Mouse (Mus musculus) hindbrain, embryonic 11.5 days (tissue): Measurements from ENCODE around the gene Klkb1. TPM values are rescaled to one million over a fixed set of nuclear protein-coding genes. Genes with fewer than 3 reads are reported as not detected.

Experiments
- ATAC-seq: fragments of 200-750 bp; cut with Nextera tagmentation; 2 replicates; pipeline ENCODE4 v1.8.0; 2017; ENCODE audit warnings: mild to moderate bottlenecking, moderate TSS enrichment, moderate library complexity; ENCODE audit not compliant: low FRiP score
- DNase-seq: peaks from one replicate; pipeline ENCODE4 v3.0.0-alpha.2; 2015; ENCODE audit warnings: low spot score
- H3K27ac ChIP-seq: fragments of 300-500 bp; sonication (generic); 2 replicates; pipeline ENCODE4 v1.5.1; 2014; ENCODE audit warnings: mild to moderate bottlenecking, low read depth, low read length
- H3K27me3 ChIP-seq: fragments of 300-500 bp; sonication (generic); 2 replicates; pipeline ENCODE4 v1.6.1; 2014; ENCODE audit warnings: mild to moderate bottlenecking, low read length, moderate library complexity, mixed read lengths; ENCODE audit not compliant: control insufficient read depth, insufficient read depth
- H3K36me3 ChIP-seq: fragments of 300-500 bp; sonication (generic); 2 replicates; pipeline ENCODE4 v1.6.1; 2014; ENCODE audit warnings: mild to moderate bottlenecking, low read length, moderate library complexity, mixed read lengths; ENCODE audit not compliant: control insufficient read depth, insufficient read depth
- H3K4me1 ChIP-seq: fragments of 300-500 bp; sonication (generic); replicated peaks from 2 replicates; pipeline ENCODE4 v1.6.1; 2014; ENCODE audit warnings: low read length, mixed read lengths; ENCODE audit not compliant: control insufficient read depth, insufficient read depth
- H3K4me2 ChIP-seq: fragments of 300-500 bp; sonication (generic); replicated peaks from 2 replicates; pipeline ENCODE4 v1.6.1; 2014; ENCODE audit warnings: mild to moderate bottlenecking, low read depth, low read length
- H3K4me3 ChIP-seq: fragments of 300-500 bp; sonication (generic); 2 replicates; pipeline ENCODE4 v1.5.1; 2014; ENCODE audit warnings: low read depth, low read length
- H3K9ac ChIP-seq: fragments of 300-500 bp; sonication (generic); 2 replicates; pipeline ENCODE4 v1.6.1; 2014; ENCODE audit warnings: low read depth, low read length
- H3K9me3 ChIP-seq: fragments of 300-500 bp; sonication (generic); 2 replicates; pipeline ENCODE4 v1.6.1; 2016; ENCODE audit warnings: low read length; ENCODE audit not compliant: control insufficient read depth
- WGBS: fragments of 180-500 bp; shearing (Covaris S2); extraction: QIAGEN DNeasy Blood & Tissue Kit; methylation state at CpG from one replicate; pipeline ENCODE4 v1.1.7; 2014; 5-methylcytosine and 5-hydroxymethylcytosine counted together
- polyA plus RNA-seq: library from polyadenylated mRNA; unstranded; fragments of >200 nt; fragmentation: Nextera tagmentation; extraction: Ambion mirVana; gene quantifications from 2 replicates; pipeline ENCODE4 v1.2.1, GENCODE M21; 2014

The Klkb1 gene
- polyA plus RNA-seq, 1 experiment from 2014 or later, result not detected

DNA sequence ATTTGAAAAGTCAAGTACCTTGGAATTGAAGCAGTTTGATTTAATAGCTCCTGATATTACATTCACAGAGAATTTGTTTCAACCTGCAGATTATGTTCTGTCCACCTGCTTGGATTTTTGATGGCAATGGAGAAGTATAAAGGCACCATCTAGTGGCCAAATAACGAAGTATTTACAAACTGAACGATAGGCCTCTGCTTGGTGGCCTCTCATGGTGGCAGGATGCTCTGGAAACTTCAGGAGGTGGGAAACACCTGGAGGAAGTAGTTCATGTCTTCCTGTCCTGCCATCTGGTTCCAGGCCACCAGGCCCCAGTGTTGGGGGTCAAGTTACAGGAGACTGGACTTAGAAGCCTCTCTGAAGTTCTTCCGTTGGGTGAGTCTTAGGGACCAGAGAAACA lies 56.4 kb downstream of the Klkb1 start:
- no peaks in the 10 kb centered on the region for H3K9me3 ChIP-seq
- no peaks in the 10 kb centered on the region for H3K4me1 ChIP-seq
- DNase-seq, result peak; percentile 45
- no peak overlapping the region for H3K27ac ChIP-seq
- H3K4me3 ChIP-seq, result no peak overlapping the region
- no peak; the same call in 1 of the 2 replicates for ATAC-seq
- 30% methylated on average over 3 of the region's 3 CpGs for WGBS
- no peaks in the 10 kb centered on the region for H3K36me3 ChIP-seq
- H3K9ac ChIP-seq, result no peak overlapping the region
- H3K27me3 ChIP-seq, result no peaks in the 10 kb centered on the region
- H3K4me2 ChIP-seq, result no peak overlapping the region

DNA sequence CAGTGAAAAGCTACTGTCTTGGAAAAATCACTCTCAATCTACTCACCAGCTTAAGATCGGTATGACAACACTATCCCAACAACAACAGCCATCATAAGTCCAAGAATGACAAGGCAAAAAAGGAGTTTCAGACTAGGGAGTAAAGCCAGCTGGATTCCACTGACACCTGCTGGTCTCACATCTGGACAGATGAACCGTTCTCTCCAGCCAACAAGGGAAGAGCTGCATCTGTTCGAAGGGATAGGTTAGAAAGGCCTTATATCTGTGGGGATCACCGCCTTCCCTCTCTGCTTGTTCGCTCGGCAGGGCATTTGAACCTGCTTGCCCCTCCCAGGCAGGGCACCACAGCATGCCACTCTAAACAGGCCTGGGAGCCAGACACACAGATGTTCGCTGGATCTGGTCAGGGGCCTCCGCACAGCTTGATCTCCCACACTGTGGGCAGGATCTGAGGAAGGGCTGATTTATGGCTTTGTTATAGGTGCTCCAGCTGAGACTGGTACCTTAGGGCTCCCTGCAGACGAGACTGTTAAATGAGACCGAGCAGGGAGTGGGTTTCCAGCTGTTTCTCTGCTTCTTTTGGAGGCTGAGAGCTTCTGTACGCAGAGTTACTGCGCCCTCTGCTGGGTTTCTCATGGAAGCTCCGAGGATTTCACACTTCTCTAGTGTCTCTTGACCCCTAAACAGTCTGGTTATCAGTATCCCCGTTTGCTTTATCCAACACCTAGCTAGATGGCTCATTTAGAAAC lies 58.3 kb downstream of the Klkb1 start:
- Histone ChIP-seq H3K36me3 (no peaks in the 10 kb centered on the region), H3K9ac (no peak overlapping the region), H3K27me3 (no peaks in the 10 kb centered on the region), H3K4me2 (no peak overlapping the region), H3K27ac (no peak overlapping the region), H3K9me3 (no peaks in the 10 kb centered on the region), H3K4me1 (no peaks in the 10 kb centered on the region), H3K4me3 (no peak overlapping the region)
- 20% methylated on average over 14 of the region's 14 CpGs for WGBS
- peak; percentile 84 for DNase-seq
- peak; percentile 65 for ATAC-seq

DNA sequence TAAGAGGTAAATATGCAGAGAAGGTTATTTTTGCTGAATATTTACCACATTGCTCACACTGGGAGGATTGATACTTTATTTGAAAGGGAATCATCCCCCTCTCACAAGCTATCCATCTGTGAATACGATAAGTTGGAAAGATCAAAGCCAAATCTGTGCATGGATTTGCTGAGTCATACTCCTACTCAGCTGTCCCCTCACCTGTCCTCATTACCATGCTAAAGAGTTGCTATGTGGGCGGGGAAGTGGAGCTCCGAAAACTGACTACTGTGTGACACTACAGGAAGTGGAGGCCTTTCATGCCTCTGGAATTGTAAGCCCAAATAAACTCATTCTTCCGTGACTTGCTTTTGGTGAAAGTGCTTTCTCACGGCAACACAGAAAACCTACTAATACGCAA lies 59.4 kb downstream of the Klkb1 start:
- Histone ChIP-seq H3K4me3 (no peak overlapping the region), H3K9ac (no peak overlapping the region), H3K4me2 (no peak overlapping the region), H3K27me3 (no peaks in the 10 kb centered on the region), H3K4me1 (no peaks in the 10 kb centered on the region), H3K9me3 (no peaks in the 10 kb centered on the region), H3K27ac (no peak overlapping the region), H3K36me3 (no peaks in the 10 kb centered on the region)
- DNase-seq (no peak), ATAC-seq (no peak)
- WGBS, result 85% methylated on average over 6 of the region's 6 CpGs

DNA sequence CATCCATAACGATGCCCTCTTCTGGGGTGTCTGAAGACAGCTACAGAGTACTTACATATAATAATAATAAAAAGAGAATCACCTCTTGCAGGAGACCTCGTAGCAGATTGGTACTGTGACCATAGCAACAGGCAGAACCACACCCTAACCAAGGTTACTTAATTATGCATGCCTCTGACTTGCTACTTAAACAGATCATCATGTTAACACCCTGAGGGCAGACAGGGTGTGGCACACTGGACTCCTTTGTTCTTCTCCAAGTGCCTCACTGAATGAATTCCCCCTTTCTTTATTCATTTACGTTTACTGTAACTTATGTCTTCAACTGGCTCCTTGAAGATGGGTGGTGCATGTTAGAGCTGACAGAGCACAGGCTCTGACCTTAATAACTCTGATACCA lies 61.4 kb downstream of the Klkb1 start:
- H3K9ac ChIP-seq, result no peak overlapping the region
- H3K27ac ChIP-seq, result no peak overlapping the region
- ATAC-seq (no peak), DNase-seq (no peak)
- no peaks in the 10 kb centered on the region for H3K4me1 ChIP-seq
- no peaks in the 10 kb centered on the region for H3K36me3 ChIP-seq
- H3K27me3 ChIP-seq, result no peaks in the 10 kb centered on the region
- H3K4me2 ChIP-seq, result no peak overlapping the region
- WGBS, result 72% methylated on average over 3 of the region's 3 CpGs
- H3K9me3 ChIP-seq, result no peaks in the 10 kb centered on the region
- H3K4me3 ChIP-seq, result no peak overlapping the region

Other genes with a start within 250 kb of the Klkb1 start
- gene Mtnr1a, start 225.7 kb downstream of the Klkb1 start, polyA plus RNA-seq, result 0.31 and 0.47 TPM in 2 replicates
- not detected in 2 replicates for gene F11, start 32.8 kb downstream of the Klkb1 start, polyA plus RNA-seq
- not detected in 2 replicates for gene Gm45753, start 13.6 kb upstream of the Klkb1 start, polyA plus RNA-seq
- gene Cyp4v3, start 38.4 kb upstream of the Klkb1 start, polyA plus RNA-seq, result 0.71 and 1.1 TPM in 2 replicates
- gene Fam149a, start 87.4 kb upstream of the Klkb1 start, polyA plus RNA-seq, result 9.6 and 10.5 TPM in 2 replicates
- 1.1 and 1.8 TPM in 2 replicates for gene Tlr3, start 116.2 kb upstream of the Klkb1 start, polyA plus RNA-seq
- 54.9 and 66.1 TPM in 2 replicates for gene Sorbs2, start 212.9 kb upstream of the Klkb1 start, polyA plus RNA-seq